Mouse (Mus musculus): ENCODE measurements around the gene Trabd2b. TPM values are rescaled to one million over a fixed set of nuclear protein-coding genes. Genes with fewer than 3 reads are reported as not detected.

Trabd2b gene
- total and polyA plus RNA-seq, 3 experiments: not detected

GRCm38 (mm10) chr4:114624114-114624910 lies 217.8 kb downstream of the Trabd2b start:
- H3K9me3 ChIP-seq (replicated peaks; ENCODE audit: insufficient read depth, low read length): no peaks in the 10 kb centered on the region
- H3K4me3 ChIP-seq (ENCODE audit: control insufficient read depth in 1 of 2, insufficient read depth in 1 of 2, low read depth in 2 of 2, low read length in 2 of 2): no peak overlapping the region
- H3K27me3 ChIP-seq (ENCODE audit: control insufficient read depth in 1 of 2, insufficient read depth in 2 of 2, low read length in 2 of 2): peaks cover 0 to 3% of the 10 kb centered on the region in 2 experiments; a peak in 2 of 4 replicates
- no peaks in the 10 kb centered on the region for H3K36me3 ChIP-seq (ENCODE audit: control insufficient read depth in 1 of 2, insufficient read depth in 2 of 2, low read length in 2 of 2)
- H3K27ac ChIP-seq (ENCODE audit: control insufficient read depth, low read depth, low read length): no peak overlapping the region
- no peaks in the 10 kb centered on the region for H3K79me2 ChIP-seq (ENCODE audit: control insufficient read depth, insufficient read depth, low read length, poor library complexity)
- no peak for TF ChIP-seq NELFE (IDR thresholded peaks at IDR 0.05; ENCODE audit: low read depth, low read length)
- TF ChIP-seq GABPA (IDR thresholded peaks at IDR 0.05; ENCODE audit: low read depth, low read length): no peak
- no peak for TF ChIP-seq TCF12 (IDR thresholded peaks at IDR 0.05; ENCODE audit: low read depth, low read length)
- no peak for TF ChIP-seq ZMIZ1 (IDR thresholded peaks at IDR 0.05; ENCODE audit: low read depth, low read length)
- no peak for TF ChIP-seq USF1 (IDR thresholded peaks at IDR 0.05; ENCODE audit: low read depth, low read length)
- TF ChIP-seq RAD21 (IDR thresholded peaks at IDR 0.05; ENCODE audit: low read depth, low read length): no peak
- TF ChIP-seq MYB (IDR thresholded peaks at IDR 0.05; ENCODE audit: low read depth, low read length): no peak
- TF ChIP-seq KAT2A (conservative IDR thresholded peaks at IDR 0.05; ENCODE audit: low read depth, low read length): no peak
- no peaks in the 10 kb centered on the region for H3K4me1 ChIP-seq (ENCODE audit: control insufficient read depth in 1 of 2, insufficient read depth in 2 of 2, low read length in 2 of 2)
- H3K9ac ChIP-seq (ENCODE audit: control insufficient read depth, low read depth, low read length, poor library complexity, severe bottlenecking): no peak overlapping the region
- no peak for DNase-seq (ENCODE audit: low read depth, low spot score)

- peaks cover 0 to 3% of the 10 kb centered on the region in 2 experiments; a peak in 2 of 4 replicates for H3K27me3 ChIP-seq (ENCODE audit: control insufficient read depth in 1 of 2, insufficient read depth in 2 of 2, low read length in 2 of 2)
- no peak overlapping the region for H3K27ac ChIP-seq (ENCODE audit: control insufficient read depth, low read depth, low read length)
- no peak for DNase-seq (ENCODE audit: low read depth, low spot score)
Measured at GRCm38 (mm10) chr4:114625357-114625756, 218.8 kb downstream of the Trabd2b start.

DNA sequence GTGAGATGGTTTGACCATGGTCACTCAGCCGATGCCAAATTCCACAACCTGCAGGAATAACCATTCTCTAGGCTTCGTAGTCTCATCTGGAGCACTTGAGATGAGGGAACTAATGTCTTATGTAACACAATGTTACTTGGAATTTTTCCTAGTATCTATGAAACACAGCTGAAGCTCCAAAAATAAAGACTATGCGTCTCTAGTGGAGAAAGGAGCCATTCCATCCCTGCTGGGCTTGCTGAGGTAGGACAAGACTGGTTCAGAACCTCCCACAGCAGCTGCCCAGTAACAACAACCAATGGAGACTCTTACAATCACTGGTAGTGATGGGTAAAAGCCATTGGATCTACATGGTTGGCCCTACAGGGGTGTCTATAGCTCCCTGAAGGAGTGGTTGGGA lies 219.4 kb downstream of the Trabd2b start:
- no peaks in the 10 kb centered on the region for H3K9me3 ChIP-seq (replicated peaks; ENCODE audit: insufficient read depth, low read length)
- no peak for DNase-seq (ENCODE audit: low read depth, low spot score)
- TF ChIP-seq GABPA (IDR thresholded peaks at IDR 0.05; ENCODE audit: low read depth, low read length) (no peak), ELF1 (IDR thresholded peaks at IDR 0.05; ENCODE audit: low read depth, low read length) (no peak), MAZ (IDR thresholded peaks at IDR 0.05; ENCODE audit: low read depth, low read length) (no peak), E2F4 (IDR thresholded peaks at IDR 0.05; ENCODE audit: borderline replicate concordance, low read depth, low read length) (no peak), JUND (IDR thresholded peaks at IDR 0.05; ENCODE audit: low read depth, low read length) (no peak), MXI1 (IDR thresholded peaks at IDR 0.05; ENCODE audit: low read depth, low read length) (no peak), GATA1 (IDR thresholded peaks at IDR 0.05; ENCODE audit: low read depth, low read length) (no peak), TAL1 (IDR thresholded peaks at IDR 0.05; ENCODE audit: low read length) (no peak), USF2 (IDR thresholded peaks at IDR 0.05; ENCODE audit: borderline replicate concordance in 1 of 2, insufficient read depth in 1 of 2, low read depth in 1 of 2, low read length in 2 of 2) (no peak), UBTF (IDR thresholded peaks at IDR 0.05; ENCODE audit: borderline replicate concordance, insufficient read depth, low read depth, low read length) (no peak), RCOR1 (IDR thresholded peaks at IDR 0.05; ENCODE audit: low read depth, low read length) (no peak), USF1 (IDR thresholded peaks at IDR 0.05; ENCODE audit: low read depth, low read length) (no peak)

More at GRCm38 (mm10) chr4:114625357-114625756, 218.8 kb downstream of the Trabd2b start:
- no peaks in the 10 kb centered on the region for H3K4me1 ChIP-seq (ENCODE audit: control insufficient read depth in 1 of 2, insufficient read depth in 2 of 2, low read length in 2 of 2)
- H3K4me3 ChIP-seq (ENCODE audit: control insufficient read depth in 1 of 2, insufficient read depth in 1 of 2, low read depth in 2 of 2, low read length in 2 of 2): no peak overlapping the region
- H3K79me2 ChIP-seq (ENCODE audit: control insufficient read depth, insufficient read depth, low read length, poor library complexity): no peaks in the 10 kb centered on the region
- no peak for TF ChIP-seq POLR2A (IDR thresholded peaks at IDR 0.05; ENCODE audit: control insufficient read depth in 1 of 2, insufficient read depth in 1 of 2, low read depth in 1 of 2, low read length in 2 of 2, poor library complexity in 1 of 2)
- H3K9me3 ChIP-seq (replicated peaks; ENCODE audit: insufficient read depth, low read length): no peaks in the 10 kb centered on the region
- no peak overlapping the region for H3K9ac ChIP-seq (ENCODE audit: control insufficient read depth, low read depth, low read length, poor library complexity, severe bottlenecking)
- no peaks in the 10 kb centered on the region for H3K36me3 ChIP-seq (ENCODE audit: control insufficient read depth in 1 of 2, insufficient read depth in 2 of 2, low read length in 2 of 2)

More for the DNA sequence above, 219.4 kb downstream of the Trabd2b start:
- H3K27me3 ChIP-seq (ENCODE audit: control insufficient read depth in 1 of 2, insufficient read depth in 2 of 2, low read length in 2 of 2): peaks cover 0 to 1% of the 10 kb centered on the region in 2 experiments; a peak in 2 of 4 replicates
- H3K4me1 ChIP-seq (ENCODE audit: control insufficient read depth in 1 of 2, insufficient read depth in 2 of 2, low read length in 2 of 2): no peaks in the 10 kb centered on the region
- no peak overlapping the region for H3K27ac ChIP-seq (ENCODE audit: control insufficient read depth, low read depth, low read length)
- H3K9ac ChIP-seq (ENCODE audit: control insufficient read depth, low read depth, low read length, poor library complexity, severe bottlenecking): no peak overlapping the region
- H3K36me3 ChIP-seq (ENCODE audit: control insufficient read depth in 1 of 2, insufficient read depth in 2 of 2, low read length in 2 of 2): no peaks in the 10 kb centered on the region
- H3K4me3 ChIP-seq (ENCODE audit: control insufficient read depth in 1 of 2, insufficient read depth in 1 of 2, low read depth in 2 of 2, low read length in 2 of 2): no peak overlapping the region
- H3K79me2 ChIP-seq (ENCODE audit: control insufficient read depth, insufficient read depth, low read length, poor library complexity): no peaks in the 10 kb centered on the region
